In genomic region chr16:74055061-74055751, GRCm38 (mm10) we compare ENCODE assay signal across 8 mouse cellular contexts.
DNase-seq lines count a peak whose midpoint lies in the region; ATAC-seq and TF ChIP-seq lines count a peak whose summit lies in the region.

No protein-coding gene starts in this region.

- WGBS in hindbrain, embryonic 13.5 days, result 46% methylated on average over 10 of the region's 10 CpGs
- WGBS in hindbrain, embryonic 11.5 days, result 73% methylated on average over 10 of the region's 10 CpGs
- 29% methylated on average over 10 of the region's 10 CpGs for WGBS in embryonic facial prominence, embryonic 14.5 days
- 53% methylated on average over 10 of the region's 10 CpGs for WGBS in midbrain, postnatal 0 days

- peak; percentile 47; the same call in 1 of the 2 replicates for ATAC-seq in hindbrain, embryonic 13.5 days (ENCODE audit: low FRiP score)
- no peak for ATAC-seq in hindbrain, embryonic 11.5 days (ENCODE audit: low FRiP score)
- peak; percentile 87 for ATAC-seq in embryonic facial prominence, embryonic 14.5 days (ENCODE audit: low read depth)
- ATAC-seq in midbrain, postnatal 0 days (ENCODE audit: low FRiP score), result no peak; the same call in 1 of the 2 replicates
- ATAC-seq in monocyte, adult 5-6 weeks (replicated peaks; ENCODE audit: insufficient number of reproducible peaks, low FRiP score, low TSS enrichment, poor library complexity, severe bottlenecking), result no peak

- no peak for DNase-seq in hindbrain, embryonic 11.5 days (ENCODE audit: low spot score)
- peak; percentile 65 for DNase-seq in brain, embryonic 18.5 days (ENCODE audit: low read depth, low spot score)
- DNase-seq in embryonic facial prominence, embryonic 14.5 days (ENCODE audit: low spot score), result peak; percentile 95
- peak; percentile 44 for DNase-seq in layer of hippocampus, adult 11-12 months (ENCODE audit: low spot score)
- peak; percentile 85 for DNase-seq in midbrain, postnatal 0 days (ENCODE audit: low spot score)
- DNase-seq in liver, result no peak

- H3K4me2 ChIP-seq in hindbrain, embryonic 13.5 days, result 0 out of 2 replicates have a peak overlapping the region, but pooled peaks have one; percentile 9
- H3K4me2 ChIP-seq in hindbrain, embryonic 11.5 days (replicated peaks; ENCODE audit: low read depth, low read length), result no peak overlapping the region
- peak overlapping the region; percentile 20; the same call in 1 of the 2 replicates for H3K4me2 ChIP-seq in embryonic facial prominence, embryonic 14.5 days (ENCODE audit: low read depth, low read length)
- 0 out of 2 replicates have a peak overlapping the region, but pooled peaks have one; percentile 5 for H3K4me2 ChIP-seq in midbrain, postnatal 0 days (ENCODE audit: low read depth, low read length, poor library complexity, severe bottlenecking)

- H3K4me1 ChIP-seq in hindbrain, embryonic 13.5 days (replicated peaks), result peaks cover 14% of the 10 kb centered on the region
- H3K4me1 ChIP-seq in hindbrain, embryonic 11.5 days (replicated peaks; ENCODE audit: control insufficient read depth, insufficient read depth, low read length), result no peaks in the 10 kb centered on the region
- H3K4me1 ChIP-seq in embryonic facial prominence, embryonic 14.5 days (ENCODE audit: control insufficient read depth, insufficient read depth, low read length), result peaks cover 14% of the 10 kb centered on the region
- 0 out of 2 replicates have a peak, but pooled peaks cover 3% of the 10 kb centered on the region for H3K4me1 ChIP-seq in midbrain, postnatal 0 days (ENCODE audit: insufficient read depth, low read length)

- H3K9me3 ChIP-seq in hindbrain, embryonic 13.5 days, result no peaks in the 10 kb centered on the region
- H3K9me3 ChIP-seq in hindbrain, embryonic 11.5 days (ENCODE audit: control insufficient read depth, low read length), result no peaks in the 10 kb centered on the region
- H3K9me3 ChIP-seq in embryonic facial prominence, embryonic 14.5 days (ENCODE audit: control insufficient read depth, low read length), result no peaks in the 10 kb centered on the region
- H3K9me3 ChIP-seq in midbrain, postnatal 0 days (ENCODE audit: low read length), result no peaks in the 10 kb centered on the region

- no peaks in the 10 kb centered on the region for H3K36me3 ChIP-seq in hindbrain, embryonic 13.5 days
- no peaks in the 10 kb centered on the region for H3K36me3 ChIP-seq in hindbrain, embryonic 11.5 days (ENCODE audit: control insufficient read depth, insufficient read depth, low read length)
- no peaks in the 10 kb centered on the region for H3K36me3 ChIP-seq in embryonic facial prominence, embryonic 14.5 days (ENCODE audit: control insufficient read depth, insufficient read depth, low read length)
- no peaks in the 10 kb centered on the region for H3K36me3 ChIP-seq in midbrain, postnatal 0 days (ENCODE audit: insufficient read depth, low read length)

- no peak for TF ChIP-seq CTCF in midbrain, postnatal 0 days (IDR thresholded peaks at IDR 0.05)

- H3K27me3 ChIP-seq in hindbrain, embryonic 13.5 days, result no peaks in the 10 kb centered on the region
- H3K27me3 ChIP-seq in hindbrain, embryonic 11.5 days (ENCODE audit: control insufficient read depth, insufficient read depth, low read length), result no peaks in the 10 kb centered on the region
- H3K27me3 ChIP-seq in embryonic facial prominence, embryonic 14.5 days (replicated peaks; ENCODE audit: control insufficient read depth, insufficient read depth, low read length), result no peaks in the 10 kb centered on the region
- no peaks in the 10 kb centered on the region for H3K27me3 ChIP-seq in midbrain, postnatal 0 days (ENCODE audit: insufficient read depth, low read length)

- peak overlapping the region; percentile 18; the same call in 1 of the 2 replicates for H3K27ac ChIP-seq in hindbrain, embryonic 13.5 days
- no peak overlapping the region for H3K27ac ChIP-seq in hindbrain, embryonic 11.5 days (ENCODE audit: low read depth, low read length)
- peak overlapping the region; percentile 71 for H3K27ac ChIP-seq in embryonic facial prominence, embryonic 14.5 days (replicated peaks; ENCODE audit: low read depth, low read length)
- H3K27ac ChIP-seq in midbrain, postnatal 0 days (ENCODE audit: low read depth, low read length), result no peak overlapping the region

- no peak overlapping the region for H3K9ac ChIP-seq in hindbrain, embryonic 13.5 days
- H3K9ac ChIP-seq in hindbrain, embryonic 11.5 days (ENCODE audit: low read depth, low read length), result no peak overlapping the region
- no peak overlapping the region for H3K9ac ChIP-seq in embryonic facial prominence, embryonic 14.5 days (ENCODE audit: low read depth, low read length)
- no peak overlapping the region for H3K9ac ChIP-seq in midbrain, postnatal 0 days (replicated peaks; ENCODE audit: low read length, poor library complexity, severe bottlenecking)

- no peak overlapping the region for H3K4me3 ChIP-seq in hindbrain, embryonic 13.5 days
- no peak overlapping the region for H3K4me3 ChIP-seq in hindbrain, embryonic 11.5 days (ENCODE audit: low read depth, low read length)
- H3K4me3 ChIP-seq in embryonic facial prominence, embryonic 14.5 days (ENCODE audit: low read depth, low read length), result no peak overlapping the region
- no peak overlapping the region for H3K4me3 ChIP-seq in midbrain, postnatal 0 days (ENCODE audit: low read depth, low read length)

Comparison
In these comparisons a context has a peak if more than half of its experiments do, and no peak if none do; other contexts are left out.
1. ATAC-seq: peak in hindbrain, embryonic 13.5 days (single experiment) and embryonic facial prominence, embryonic 14.5 days (single experiment); none in hindbrain, embryonic 11.5 days (single experiment), midbrain, postnatal 0 days (single experiment) and monocyte, adult 5-6 weeks (single experiment).
2. H3K27ac ChIP-seq: peak in hindbrain, embryonic 13.5 days (single experiment) and embryonic facial prominence, embryonic 14.5 days (single experiment); none in hindbrain, embryonic 11.5 days (single experiment) and midbrain, postnatal 0 days (single experiment).
3. DNase-seq: peak in brain, embryonic 18.5 days (single experiment), embryonic facial prominence, embryonic 14.5 days (single experiment), layer of hippocampus, adult 11-12 months (single experiment) and midbrain, postnatal 0 days (single experiment); none in hindbrain, embryonic 11.5 days (single experiment) and liver (single experiment).